Mouse (Mus musculus) hindbrain, embryonic 13.5 days (tissue): ENCODE results near the gene 1700013F07Rik. TPM values are rescaled to one million over a fixed set of nuclear protein-coding genes. Genes with fewer than 3 reads are reported as not detected.
"Not testable (repeated sequence)": the region's sequence is repeated elsewhere in the genome, so short reads cannot be mapped to it uniquely, and the experiment has no call there.

ENCODE experiments used
- ATAC-seq: fragments of 200-750 bp; cut with Nextera tagmentation; 2 replicates; pipeline ENCODE4 v1.8.0; 2017; ENCODE audit warnings: moderate TSS enrichment; ENCODE audit not compliant: low FRiP score
- H3K27ac ChIP-seq: fragments of 300-500 bp; sonication (generic); 2 replicates; pipeline ENCODE4 v1.5.1; 2015; ENCODE audit warnings: inconsistent platforms, mild to moderate bottlenecking, moderate library complexity
- H3K27me3 ChIP-seq: fragments of 300-500 bp; sonication (generic); 2 replicates; pipeline ENCODE4 v1.6.1; 2015; ENCODE audit warnings: mild to moderate bottlenecking, inconsistent platforms
- H3K36me3 ChIP-seq: fragments of 300-500 bp; sonication (generic); 2 replicates; pipeline ENCODE4 v1.6.1; 2015; ENCODE audit warnings: mild to moderate bottlenecking, inconsistent platforms
- H3K4me1 ChIP-seq: fragments of 300-500 bp; sonication (generic); replicated peaks from 2 replicates; pipeline ENCODE4 v1.6.1; 2015; ENCODE audit warnings: inconsistent platforms
- H3K4me2 ChIP-seq: fragments of 300-500 bp; sonication (generic); 2 replicates; pipeline ENCODE4 v1.6.1; 2015; ENCODE audit warnings: inconsistent platforms, mild to moderate bottlenecking, moderate library complexity
- H3K4me3 ChIP-seq: fragments of 300-500 bp; sonication (generic); 2 replicates; pipeline ENCODE4 v1.5.1; 2015; ENCODE audit warnings: mild to moderate bottlenecking, inconsistent platforms
- H3K9ac ChIP-seq: fragments of 300-500 bp; sonication (generic); 2 replicates; pipeline ENCODE4 v1.6.1; 2015; ENCODE audit warnings: mild to moderate bottlenecking, inconsistent platforms
- H3K9me3 ChIP-seq: fragments of 300-500 bp; sonication (generic); 2 replicates; pipeline ENCODE4 v1.6.1; 2016; ENCODE audit warnings: inconsistent platforms
- WGBS: fragments of 180-500 bp; shearing (Covaris S2); methylation state at CpG from one replicate; pipeline ENCODE4 v1.1.7; 2015; 5-methylcytosine and 5-hydroxymethylcytosine counted together
- polyA plus RNA-seq: library from polyadenylated mRNA; unstranded; fragments of >200 nt; fragmentation: Nextera tagmentation; extraction: Ambion mirVana; gene quantifications from 2 replicates; pipeline ENCODE4 v1.2.1, GENCODE M21; 2015

The 1700013F07Rik gene
- 0.74 and 2.9 TPM in 2 replicates for polyA plus RNA-seq

- H3K4me3 ChIP-seq, result no peak within 1 kb of the TSS
- 84% methylated on average over 6 of the region's 6 CpGs for WGBS
- peaks cover 9% of the 10 kb centered on the region; the same call in 1 of the 2 replicates for H3K27me3 ChIP-seq
- H3K36me3 ChIP-seq, result no peaks in the 10 kb centered on the region
- peaks cover 27% of the 10 kb centered on the region for H3K4me1 ChIP-seq
- H3K27ac ChIP-seq, result no peak within 1 kb of the TSS
- no peak within 1 kb of the TSS for H3K4me2 ChIP-seq
- no peak within 1 kb of the TSS for H3K9ac ChIP-seq
- no peak for ATAC-seq
- H3K9me3 ChIP-seq, result no peaks in the 10 kb centered on the region
Measured at GRCm38 (mm10) chr3:108533951-108534350, at the start of gene 1700013F07Rik. Gene 1700013F07Rik (plus strand): TSS chr3:108534150.

GRCm38 (mm10) chr3:108484749-108485148 is 49.2 kb upstream of the 1700013F07Rik start:
- 0 out of 2 replicates have a peak, but pooled peaks cover 2% of the 10 kb centered on the region for H3K36me3 ChIP-seq
- no peak overlapping the region for H3K9ac ChIP-seq
- H3K4me2 ChIP-seq, result no peak overlapping the region
- no peaks in the 10 kb centered on the region for H3K9me3 ChIP-seq
- H3K27me3 ChIP-seq, result no peaks in the 10 kb centered on the region
- H3K27ac ChIP-seq, result no peak overlapping the region
- 90% methylated on average over 4 of the region's 4 CpGs for WGBS
- no peaks in the 10 kb centered on the region for H3K4me1 ChIP-seq
- no peak for ATAC-seq
- no peak overlapping the region for H3K4me3 ChIP-seq

- 49% methylated on average over 3 of the region's 3 CpGs for WGBS
- H3K9me3 ChIP-seq, result no peaks in the 10 kb centered on the region
- H3K4me1 ChIP-seq, result 0 out of 2 replicates have a peak, but pooled peaks cover 2% of the 10 kb centered on the region
Measured at GRCm38 (mm10) chr3:108489968-108490367, 44.0 kb upstream of the 1700013F07Rik start.

GRCm38 (mm10) chr3:108494861-108495474 is 39.0 kb upstream of the 1700013F07Rik start:
- H3K4me3 ChIP-seq, result no peak overlapping the region
- 71% methylated on average over 9 of the region's 9 CpGs for WGBS
- no peak for ATAC-seq
- H3K4me2 ChIP-seq, result no peak overlapping the region
- H3K27me3 ChIP-seq, result no peaks in the 10 kb centered on the region
- H3K4me1 ChIP-seq, result peaks cover 26% of the 10 kb centered on the region
- no peak overlapping the region for H3K9ac ChIP-seq
- no peaks in the 10 kb centered on the region for H3K9me3 ChIP-seq
- H3K36me3 ChIP-seq, result no peaks in the 10 kb centered on the region
- H3K27ac ChIP-seq, result peak overlapping the region; percentile 45; the same call in 1 of the 2 replicates

More at GRCm38 (mm10) chr3:108489968-108490367, 44.0 kb upstream of the 1700013F07Rik start:
- Histone ChIP-seq H3K27ac (no peak overlapping the region), H3K9ac (no peak overlapping the region), H3K36me3 (0 out of 2 replicates have a peak, but pooled peaks cover 2% of the 10 kb centered on the region), H3K27me3 (no peaks in the 10 kb centered on the region), H3K4me3 (no peak overlapping the region), H3K4me2 (no peak overlapping the region)
- no peak for ATAC-seq

- 0 out of 2 replicates have a peak overlapping the region, but pooled peaks have one; percentile 6 for H3K4me2 ChIP-seq
- WGBS, result 40% methylated on average over 4 of the region's 4 CpGs
Measured at GRCm38 (mm10) chr3:108495486-108495885, 38.5 kb upstream of the 1700013F07Rik start.

GRCm38 (mm10) chr3:108497602-108498001 is 36.3 kb upstream of the 1700013F07Rik start:
- no peaks in the 10 kb centered on the region for H3K36me3 ChIP-seq
- no peaks in the 10 kb centered on the region for H3K27me3 ChIP-seq
- H3K4me2 ChIP-seq, result no peak overlapping the region
- H3K27ac ChIP-seq, result no peak overlapping the region
- H3K9ac ChIP-seq, result no peak overlapping the region
- WGBS, result 44% methylated on average over 9 of the region's 9 CpGs
- no peaks in the 10 kb centered on the region for H3K9me3 ChIP-seq
- no peak overlapping the region for H3K4me3 ChIP-seq
- no peak for ATAC-seq
- peaks cover 26% of the 10 kb centered on the region for H3K4me1 ChIP-seq

More at GRCm38 (mm10) chr3:108495486-108495885, 38.5 kb upstream of the 1700013F07Rik start:
- no peak for ATAC-seq
- H3K4me3 ChIP-seq, result no peak overlapping the region
- no peaks in the 10 kb centered on the region for H3K36me3 ChIP-seq
- no peak overlapping the region for H3K9ac ChIP-seq
- H3K9me3 ChIP-seq, result no peaks in the 10 kb centered on the region
- H3K27me3 ChIP-seq, result no peaks in the 10 kb centered on the region
- H3K4me1 ChIP-seq, result peaks cover 26% of the 10 kb centered on the region
- peak overlapping the region; percentile 45; the same call in 1 of the 2 replicates for H3K27ac ChIP-seq

GRCm38 (mm10) chr3:108499826-108500225 is 34.1 kb upstream of the 1700013F07Rik start:
- no peak for ATAC-seq
- H3K27ac ChIP-seq, result no peak overlapping the region
- WGBS, result 63% methylated on average over 8 of the region's 8 CpGs
- H3K4me3 ChIP-seq, result no peak overlapping the region
- H3K36me3 ChIP-seq, result no peaks in the 10 kb centered on the region
- H3K4me2 ChIP-seq, result no peak overlapping the region
- no peaks in the 10 kb centered on the region for H3K9me3 ChIP-seq
- no peak overlapping the region for H3K9ac ChIP-seq
- peaks cover 26% of the 10 kb centered on the region for H3K4me1 ChIP-seq
- no peaks in the 10 kb centered on the region for H3K27me3 ChIP-seq

- peaks cover 12% of the 10 kb centered on the region for H3K4me1 ChIP-seq
- H3K36me3 ChIP-seq, ATAC-seq, H3K4me2 ChIP-seq, H3K27me3 ChIP-seq, H3K9ac ChIP-seq, H3K4me3 ChIP-seq, H3K27ac ChIP-seq, H3K9me3 ChIP-seq: not testable (repeated sequence)
- 77% methylated on average over 3 of the region's 3 CpGs for WGBS
Measured at GRCm38 (mm10) chr3:108501411-108501810, 32.5 kb upstream of the 1700013F07Rik start.

- 94% methylated on average over 4 of the region's 4 CpGs for WGBS
- no peak overlapping the region for H3K27ac ChIP-seq
- no peaks in the 10 kb centered on the region for H3K9me3 ChIP-seq
- peaks cover 9% of the 10 kb centered on the region for H3K4me1 ChIP-seq
- no peak for ATAC-seq
- no peaks in the 10 kb centered on the region for H3K36me3 ChIP-seq
- no peaks in the 10 kb centered on the region for H3K27me3 ChIP-seq
- no peak overlapping the region for H3K4me3 ChIP-seq
- no peak overlapping the region for H3K9ac ChIP-seq
- H3K4me2 ChIP-seq, result no peak overlapping the region
Measured at GRCm38 (mm10) chr3:108503908-108504307, 30.0 kb upstream of the 1700013F07Rik start.

GRCm38 (mm10) chr3:108508745-108509474 is 25.0 kb upstream of the 1700013F07Rik start:
- ATAC-seq, result no peak
- H3K4me1 ChIP-seq, result peaks cover 26% of the 10 kb centered on the region
- peak overlapping the region; percentile 58 for H3K27ac ChIP-seq
- H3K9me3 ChIP-seq, result no peaks in the 10 kb centered on the region
- no peak overlapping the region for H3K9ac ChIP-seq
- WGBS, result 77% methylated on average over 4 of the region's 4 CpGs
- H3K36me3 ChIP-seq, result no peaks in the 10 kb centered on the region
- H3K4me3 ChIP-seq, result no peak overlapping the region
- H3K4me2 ChIP-seq, result no peak overlapping the region
- H3K27me3 ChIP-seq, result no peaks in the 10 kb centered on the region

- Histone ChIP-seq H3K4me3 (no peak overlapping the region), H3K9me3 (no peaks in the 10 kb centered on the region), H3K27ac (no peak overlapping the region), H3K9ac (no peak overlapping the region), H3K27me3 (no peaks in the 10 kb centered on the region), H3K36me3 (no peaks in the 10 kb centered on the region), H3K4me1 (peaks cover 26% of the 10 kb centered on the region), H3K4me2 (no peak overlapping the region)
- ATAC-seq, result peak; percentile 38; the same call in 1 of the 2 replicates
- 55% methylated on average over 2 of the region's 2 CpGs for WGBS
Measured at GRCm38 (mm10) chr3:108510156-108510555, 23.8 kb upstream of the 1700013F07Rik start.

GRCm38 (mm10) chr3:108510716-108511483 is 23.1 kb upstream of the 1700013F07Rik start:
- H3K9ac ChIP-seq, result no peak overlapping the region
- H3K9me3 ChIP-seq, result no peaks in the 10 kb centered on the region
- H3K27ac ChIP-seq, result peak overlapping the region; percentile 77
- peaks cover 26% of the 10 kb centered on the region for H3K4me1 ChIP-seq
- H3K4me3 ChIP-seq, result no peak overlapping the region
- WGBS, result 12% methylated on average over 9 of the region's 9 CpGs
- no peaks in the 10 kb centered on the region for H3K27me3 ChIP-seq
- no peaks in the 10 kb centered on the region for H3K36me3 ChIP-seq
- no peak overlapping the region for H3K4me2 ChIP-seq
- ATAC-seq, result peak; percentile 65
